Mouse (Mus musculus): Measurements from ENCODE around the gene Fam43a.

DNA sequence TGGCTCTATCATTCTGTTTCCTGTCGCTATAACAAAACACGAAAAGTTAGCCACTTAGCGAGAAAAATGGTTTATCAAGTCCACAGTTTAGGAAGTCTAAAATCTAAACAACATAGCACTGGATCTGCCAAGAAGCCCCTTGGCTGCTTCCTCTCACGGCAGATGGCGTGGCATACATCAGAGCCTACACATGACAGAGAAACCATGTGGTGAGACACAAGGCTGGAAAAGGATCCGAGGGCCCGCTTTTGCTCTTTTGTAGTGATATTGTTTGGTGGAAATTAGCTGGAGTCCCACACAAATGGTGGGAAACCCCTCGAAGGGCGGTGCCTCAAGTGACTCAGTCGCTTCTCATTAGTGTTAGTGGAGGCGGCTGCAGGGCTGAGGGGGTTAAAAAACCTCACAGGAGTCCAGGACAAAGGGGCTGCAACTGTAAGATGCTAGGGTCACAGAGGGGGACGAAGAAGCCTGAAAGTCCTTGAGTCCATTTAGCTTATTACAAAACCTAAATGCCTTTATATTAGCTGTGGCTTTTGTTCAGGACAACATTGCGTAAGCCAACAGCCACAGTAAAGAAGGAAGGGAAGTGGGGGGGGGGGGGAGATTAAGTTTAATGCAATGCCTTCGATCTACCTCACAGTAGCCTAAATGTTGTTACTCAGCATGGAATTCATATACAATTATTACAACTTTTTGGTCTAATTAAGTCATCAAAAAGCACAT, 3.5 kb upstream of the Fam43a start:
- TF ChIP-seq CTCF (IDR thresholded peaks at IDR 0.05; ENCODE audit: low read depth), result no peak
- no peak for TF ChIP-seq EP300 (optimal IDR thresholded peaks at IDR 0.05)

All from stomach, postnatal 0 days (tissue).